Mouse (Mus musculus) midbrain, postnatal 0 days (tissue): ENCODE data around the gene Tmem17. TPM values are rescaled to one million over a fixed set of nuclear protein-coding genes. Genes with fewer than 3 reads are reported as not detected.

Source experiments
- ATAC-seq: fragments of 200-750 bp; cut with Nextera tagmentation; 2 replicates; pipeline ENCODE4 v1.8.0; 2017; ENCODE audit warnings: moderate number of reproducible peaks, mild to moderate bottlenecking, moderate TSS enrichment, moderate library complexity; ENCODE audit not compliant: low FRiP score
- DNase-seq: peaks from one replicate; pipeline ENCODE4 v3.0.0-alpha.2; 2015; ENCODE audit warnings: low spot score
- H3K27ac ChIP-seq: fragments of 300-500 bp; sonication (generic); 2 replicates; pipeline ENCODE4 v1.5.1; 2014; ENCODE audit warnings: low read depth, mild to moderate bottlenecking, low read length, mixed read lengths
- H3K27me3 ChIP-seq: fragments of 300-500 bp; sonication (generic); 2 replicates; pipeline ENCODE4 v1.6.1; 2014; ENCODE audit warnings: low read length, control low read depth, mixed read lengths; ENCODE audit not compliant: insufficient read depth
- H3K36me3 ChIP-seq: fragments of 300-500 bp; sonication (generic); 2 replicates; pipeline ENCODE4 v1.6.1; 2014; ENCODE audit warnings: low read length, control low read depth, mixed read lengths; ENCODE audit not compliant: insufficient read depth
- H3K4me1 ChIP-seq: fragments of 300-500 bp; sonication (generic); 2 replicates; pipeline ENCODE4 v1.6.1; 2014; ENCODE audit warnings: mild to moderate bottlenecking, control low read depth, antibody characterized with exemption, low read length, mixed read lengths; ENCODE audit not compliant: insufficient read depth
- H3K4me2 ChIP-seq: fragments of 300-500 bp; sonication (generic); 2 replicates; pipeline ENCODE4 v1.6.1; 2014; ENCODE audit warnings: low read depth, mild to moderate bottlenecking, low read length, mixed read lengths; ENCODE audit not compliant: poor library complexity, severe bottlenecking
- H3K4me3 ChIP-seq: fragments of 300-500 bp; sonication (generic); 2 replicates; pipeline ENCODE4 v1.5.1; 2014; ENCODE audit warnings: low read depth, mild to moderate bottlenecking, low read length, moderate library complexity
- H3K9ac ChIP-seq: fragments of 300-500 bp; sonication (generic); replicated peaks from 2 replicates; pipeline ENCODE4 v1.6.1; 2014; ENCODE audit warnings: mild to moderate bottlenecking, low read length, moderate library complexity, mixed read lengths; ENCODE audit not compliant: poor library complexity, severe bottlenecking
- H3K9me3 ChIP-seq: fragments of 300-500 bp; sonication (generic); 2 replicates; pipeline ENCODE4 v1.6.1; 2016; ENCODE audit warnings: low read length, control low read depth
- CTCF ChIP-seq: IDR thresholded peaks from 2 replicates; pipeline ENCODE4 v1.5.1; 2016; ENCODE audit warnings: antibody characterized with exemption, mild to moderate bottlenecking
- WGBS: fragments of 180-500 bp; shearing (Covaris S2); extraction: QIAGEN DNeasy Blood & Tissue Kit; methylation state at CpG from one replicate; pipeline ENCODE4 v1.1.7; 2014; 5-methylcytosine and 5-hydroxymethylcytosine counted together
- polyA plus RNA-seq: library from polyadenylated mRNA; unstranded; fragments of >200 nt; fragmentation: Nextera tagmentation; extraction: Ambion mirVana; gene quantifications from 2 replicates; pipeline ENCODE4 v1.2.1, GENCODE M21; 2015
- total RNA-seq: library from RNA; depleted of rRNA; stranded (reverse); fragments of >200 nt; gene quantifications from 2 replicates; pipeline ENCODE4 v1.2.3, GENCODE M21; 2014

Gene Tmem17
- total and polyA plus RNA-seq, 2 experiments from 2014 or later = 18.0 to 24.7 TPM

GRCm38 (mm10) chr11:22518445-22518844, 6.6 kb downstream of the Tmem17 start:
- Histone ChIP-seq H3K36me3 (peaks cover 10% of the 10 kb centered on the region; the same call in 1 of the 2 replicates), H3K9ac (no peak overlapping the region), H3K4me3 (no peak overlapping the region), H3K4me1 (no peaks in the 10 kb centered on the region), H3K4me2 (no peak overlapping the region), H3K27ac (no peak overlapping the region), H3K9me3 (peaks cover 4% of the 10 kb centered on the region; the same call in 1 of the 2 replicates), H3K27me3 (no peaks in the 10 kb centered on the region)
- no peak for TF ChIP-seq CTCF
- no peak for DNase-seq
- WGBS = 89% methylated on average over 6 of the region's 6 CpGs
- no peak for ATAC-seq

- DNase-seq = no peak
- ATAC-seq = no peak
- 92% methylated on average over 4 of the region's 4 CpGs for WGBS
- Histone ChIP-seq H3K27ac (no peak overlapping the region), H3K9ac (no peak overlapping the region), H3K36me3 (peaks cover 10% of the 10 kb centered on the region; the same call in 1 of the 2 replicates), H3K4me1 (no peaks in the 10 kb centered on the region), H3K4me2 (no peak overlapping the region), H3K9me3 (peaks cover 4% of the 10 kb centered on the region; the same call in 1 of the 2 replicates), H3K27me3 (no peaks in the 10 kb centered on the region), H3K4me3 (no peak overlapping the region)
- TF ChIP-seq CTCF = no peak
These were observed 8.4 kb downstream of the Tmem17 start for GRCm38 (mm10) chr11:22520251-22520650.

DNA sequence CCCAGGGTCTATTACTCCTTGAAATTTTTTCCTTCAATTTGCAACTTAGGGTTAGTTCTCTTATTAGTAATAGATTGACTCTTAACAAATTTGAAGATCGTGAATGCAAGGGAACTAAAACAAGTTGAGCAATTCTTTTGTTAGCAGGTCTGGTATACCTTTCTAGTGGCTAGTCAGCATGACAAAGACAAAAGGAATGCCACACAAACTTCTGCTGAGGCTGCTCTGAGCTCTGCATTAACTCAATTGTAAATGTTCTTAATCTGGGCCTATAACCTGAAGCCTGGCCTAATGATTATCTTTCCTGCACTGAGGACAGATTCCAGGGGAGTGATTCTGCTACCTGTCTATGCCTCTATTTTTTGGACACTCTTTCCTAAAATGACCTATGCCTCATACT, 12.7 kb downstream of the Tmem17 start:
- Histone ChIP-seq H3K4me3 (no peak overlapping the region), H3K9me3 (peaks cover 4% of the 10 kb centered on the region; the same call in 1 of the 2 replicates), H3K27ac (no peak overlapping the region), H3K4me2 (no peak overlapping the region), H3K36me3 (no peaks in the 10 kb centered on the region), H3K9ac (no peak overlapping the region), H3K27me3 (no peaks in the 10 kb centered on the region), H3K4me1 (no peaks in the 10 kb centered on the region)
- DNase-seq (no peak), ATAC-seq (no peak)
- TF ChIP-seq CTCF = no peak
- WGBS = 87% methylated on average over 1 of the region's 1 CpGs

DNA sequence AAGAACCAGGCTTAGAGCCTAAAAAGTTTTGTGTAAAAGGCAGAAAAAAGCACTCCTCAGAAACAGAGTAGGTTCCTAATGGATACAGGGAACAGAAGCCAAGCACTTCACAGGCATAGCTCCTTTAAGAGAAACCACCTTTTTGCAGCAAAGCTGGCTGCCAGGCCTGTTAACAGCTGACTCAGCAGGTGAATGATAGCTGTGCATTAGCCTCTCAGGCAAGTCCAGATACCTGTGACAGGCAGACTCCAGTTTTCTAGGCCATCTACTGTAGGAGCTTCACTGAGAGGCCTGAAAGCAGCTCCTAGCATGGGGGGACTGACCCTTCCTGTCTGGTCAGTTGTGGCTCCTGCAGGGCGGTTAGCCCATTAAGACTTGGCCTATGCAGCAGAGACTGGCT, 28.7 kb downstream of the Tmem17 start:
- H3K9me3 ChIP-seq = no peaks in the 10 kb centered on the region
- H3K4me1 ChIP-seq = no peaks in the 10 kb centered on the region
- H3K27me3 ChIP-seq = no peaks in the 10 kb centered on the region
- WGBS = 59% methylated on average over 1 of the region's 1 CpGs
- no peak overlapping the region for H3K9ac ChIP-seq
- no peaks in the 10 kb centered on the region for H3K36me3 ChIP-seq
- H3K27ac ChIP-seq = no peak overlapping the region
- DNase-seq = peak; percentile 9
- H3K4me3 ChIP-seq = no peak overlapping the region
- H3K4me2 ChIP-seq = no peak overlapping the region
- no peak for ATAC-seq
- no peak for TF ChIP-seq CTCF

DNA sequence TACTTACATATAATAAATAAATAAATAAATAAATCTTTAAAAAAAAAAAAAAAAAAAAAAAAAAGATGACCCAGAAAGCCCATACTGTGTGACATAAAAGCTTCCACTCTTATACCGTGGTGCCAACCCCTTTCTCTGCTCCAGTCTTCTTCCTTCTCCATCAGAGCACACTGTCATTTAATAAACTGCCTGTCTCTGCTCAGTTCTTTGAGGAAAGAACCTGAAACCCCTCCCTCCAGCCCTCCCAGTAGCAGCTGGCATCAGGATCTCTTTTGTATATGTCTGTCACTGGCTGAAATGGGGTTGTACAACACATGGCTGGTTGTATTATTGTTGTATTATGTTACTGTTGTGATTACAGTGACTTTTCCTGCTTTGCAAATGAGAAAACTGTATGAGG, 48.2 kb downstream of the Tmem17 start:
- WGBS = 47% methylated on average over 1 of the region's 1 CpGs
- Histone ChIP-seq H3K27me3 (no peaks in the 10 kb centered on the region), H3K4me3 (no peak overlapping the region), H3K9ac (no peak overlapping the region), H3K9me3 (no peaks in the 10 kb centered on the region), H3K4me1 (no peaks in the 10 kb centered on the region), H3K4me2 (no peak overlapping the region), H3K27ac (peak overlapping the region; percentile 55; the same call in 1 of the 2 replicates), H3K36me3 (no peaks in the 10 kb centered on the region)
- DNase-seq (peak; percentile 37), ATAC-seq (peak; percentile 21; the same call in 1 of the 2 replicates)
- no peak for TF ChIP-seq CTCF

GRCm38 (mm10) chr11:22560503-22561328, 48.8 kb downstream of the Tmem17 start:
- no peaks in the 10 kb centered on the region for H3K9me3 ChIP-seq
- H3K36me3 ChIP-seq = no peaks in the 10 kb centered on the region
- 21% methylated on average over 6 of the region's 6 CpGs for WGBS
- no peak overlapping the region for H3K4me3 ChIP-seq
- no peak for TF ChIP-seq CTCF
- H3K4me2 ChIP-seq = no peak overlapping the region
- no peaks in the 10 kb centered on the region for H3K4me1 ChIP-seq
- DNase-seq (peak; percentile 85), ATAC-seq (peak; percentile 71)
- H3K27me3 ChIP-seq = no peaks in the 10 kb centered on the region
- peak overlapping the region; percentile 55 for H3K27ac ChIP-seq
- no peak overlapping the region for H3K9ac ChIP-seq
